Mouse (Mus musculus): ENCODE measurements at regions not wholly inside any gene's neighbourhood (a gene's known extent, or its start where the extent isn't known, plus 50 kb on each side); places are given as distances from the start of the nearest gene placed in this dataset.

- peak; percentile 59 for DNase-seq (ENCODE audit: low read depth, low spot score)
Observed at GRCm38 (mm10) chr7:66491501-66491900, 64.2 kb upstream of the Aldh1a3 start.

- no peak for DNase-seq (ENCODE audit: low read depth, low spot score)
Observed at GRCm38 (mm10) chr7:66490073-66490472, 62.8 kb upstream of the Aldh1a3 start.

GRCm38 (mm10) chr7:66487751-66488150, 60.4 kb upstream of the Aldh1a3 start:
- DNase-seq (ENCODE audit: low read depth, low spot score): no peak

- DNase-seq (ENCODE audit: low read depth, low spot score): peak; percentile 39
Observed at GRCm38 (mm10) chr7:66480446-66480845, 53.1 kb upstream of the Aldh1a3 start.

GRCm38 (mm10) chr7:66479321-66479720, 52.0 kb upstream of the Aldh1a3 start:
- no peak for DNase-seq (ENCODE audit: low read depth, low spot score)

GRCm38 (mm10) chr7:66478106-66478505, 50.8 kb upstream of the Aldh1a3 start:
- DNase-seq (ENCODE audit: low read depth, low spot score): no peak

GRCm38 (mm10) chr7:66477475-66477874, 50.2 kb upstream of the Aldh1a3 start:
- DNase-seq (ENCODE audit: low read depth, low spot score): no peak

All from ZHBTc4 (cell line).